Mouse (Mus musculus) stomach, embryonic 15.5 days (tissue): ENCODE results near the gene Tenm2. TPM values are rescaled to one million over a fixed set of nuclear protein-coding genes. Genes with fewer than 3 reads are reported as not detected.

Source experiments
- ATAC-seq: fragments of 200-750 bp; cut with Nextera tagmentation; 2 replicates; pipeline ENCODE4 v1.8.0; 2017; ENCODE audit warnings: low read depth, moderate number of reproducible peaks, moderate TSS enrichment; ENCODE audit not compliant: insufficient read depth, low FRiP score
- H3K27ac ChIP-seq: fragments of 300-500 bp; sonication (generic); 2 replicates; pipeline ENCODE4 v1.5.1; 2015; ENCODE audit warnings: mild to moderate bottlenecking, inconsistent platforms
- H3K27me3 ChIP-seq: fragments of 300-500 bp; sonication (generic); replicated peaks from 2 replicates; pipeline ENCODE4 v1.6.1; 2015; ENCODE audit warnings: inconsistent platforms
- H3K36me3 ChIP-seq: fragments of 300-500 bp; sonication (generic); 2 replicates; pipeline ENCODE4 v1.6.1; 2015; ENCODE audit warnings: inconsistent platforms
- H3K4me1 ChIP-seq: fragments of 300-500 bp; sonication (generic); 2 replicates; pipeline ENCODE4 v1.6.1; 2015; ENCODE audit warnings: inconsistent platforms
- H3K4me2 ChIP-seq: fragments of 300-500 bp; sonication (generic); 2 replicates; pipeline ENCODE4 v1.6.1; 2015; ENCODE audit warnings: mild to moderate bottlenecking, inconsistent platforms
- H3K4me3 ChIP-seq: fragments of 300-500 bp; sonication (generic); replicated peaks from 2 replicates; pipeline ENCODE4 v1.5.1; 2015; ENCODE audit warnings: inconsistent platforms
- H3K9ac ChIP-seq: fragments of 300-500 bp; sonication (generic); 2 replicates; pipeline ENCODE4 v1.6.1; 2015; ENCODE audit warnings: inconsistent platforms
- H3K9me3 ChIP-seq: fragments of 300-500 bp; sonication (generic); 2 replicates; pipeline ENCODE4 v1.6.1; 2016; ENCODE audit warnings: inconsistent platforms
- WGBS: fragments of 180-500 bp; shearing (Covaris S2); methylation state at CpG from one replicate; pipeline ENCODE4 v1.1.7; 2015; 5-methylcytosine and 5-hydroxymethylcytosine counted together
- polyA plus RNA-seq: library from polyadenylated mRNA; unstranded; fragments of >200 nt; fragmentation: Nextera tagmentation; extraction: Ambion mirVana; gene quantifications from 2 replicates; pipeline ENCODE4 v1.2.1, GENCODE M21; 2015

The Tenm2 gene
- polyA plus RNA-seq, 1 experiment from 2014 or later = 1.6 TPM

GRCm38 (mm10) chr11:36152226-36152625, 1083.5 kb downstream of the Tenm2 start:
- ATAC-seq = no peak

DNA sequence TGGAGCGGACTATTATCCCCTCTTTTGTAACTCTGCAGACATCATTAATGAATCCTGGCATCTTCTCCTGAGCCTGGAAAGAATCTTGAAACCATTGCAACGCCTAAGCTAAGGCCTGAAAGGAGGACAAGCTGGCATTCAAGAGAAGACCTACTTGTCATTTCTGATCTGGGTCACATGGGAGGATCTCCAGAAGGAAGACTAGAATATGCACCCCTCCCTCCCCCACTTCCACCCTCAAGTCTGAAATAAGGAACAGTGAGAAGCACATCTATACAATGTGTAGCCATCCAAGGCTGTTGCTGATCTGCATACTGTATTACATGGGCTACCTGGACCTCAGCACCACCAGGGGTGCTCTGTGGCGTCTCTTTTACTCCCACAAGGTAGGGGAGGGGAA, 1086.7 kb downstream of the Tenm2 start:
- Histone ChIP-seq H3K36me3 (no peaks in the 10 kb centered on the region), H3K27ac (no peak overlapping the region), H3K4me3 (no peak overlapping the region), H3K9me3 (no peaks in the 10 kb centered on the region), H3K27me3 (no peaks in the 10 kb centered on the region), H3K4me2 (no peak overlapping the region), H3K9ac (no peak overlapping the region), H3K4me1 (no peaks in the 10 kb centered on the region)
- no peak for ATAC-seq
- WGBS = 81% methylated on average over 3 of the region's 3 CpGs

More at GRCm38 (mm10) chr11:36152226-36152625, 1083.5 kb downstream of the Tenm2 start:
- H3K27ac ChIP-seq = no peak overlapping the region
- 10% methylated on average over 6 of the region's 6 CpGs for WGBS
- H3K4me1 ChIP-seq = no peaks in the 10 kb centered on the region
- H3K4me2 ChIP-seq = no peak overlapping the region
- H3K4me3 ChIP-seq = no peak overlapping the region
- H3K9ac ChIP-seq = no peak overlapping the region
- no peaks in the 10 kb centered on the region for H3K36me3 ChIP-seq
- no peaks in the 10 kb centered on the region for H3K27me3 ChIP-seq
- no peaks in the 10 kb centered on the region for H3K9me3 ChIP-seq

DNA sequence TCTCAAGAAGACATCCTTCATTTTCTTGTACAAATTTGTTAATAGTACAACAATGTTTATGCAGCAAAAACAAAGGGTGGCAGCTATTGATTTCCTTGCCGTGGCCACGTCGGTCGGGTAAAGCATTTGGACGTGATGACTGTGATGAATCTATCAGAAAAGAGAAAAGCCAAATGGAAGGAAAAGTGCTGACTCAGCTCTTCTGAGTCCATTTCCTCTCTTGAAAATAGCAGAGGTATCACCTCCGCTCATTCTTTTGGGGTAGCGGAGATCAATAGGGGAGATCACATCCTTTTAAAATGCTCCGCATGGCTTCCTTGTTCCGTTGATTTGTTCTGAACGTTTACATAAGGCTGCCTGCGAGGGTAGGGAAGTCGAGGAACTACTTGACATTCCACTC, 1090.7 kb downstream of the Tenm2 start:
- no peaks in the 10 kb centered on the region for H3K27me3 ChIP-seq
- no peaks in the 10 kb centered on the region for H3K9me3 ChIP-seq
- no peak overlapping the region for H3K27ac ChIP-seq
- WGBS = 42% methylated on average over 12 of the region's 12 CpGs
- H3K36me3 ChIP-seq = no peaks in the 10 kb centered on the region
- H3K4me2 ChIP-seq = no peak overlapping the region
- no peaks in the 10 kb centered on the region for H3K4me1 ChIP-seq
- H3K4me3 ChIP-seq = no peak overlapping the region
- ATAC-seq = no peak
- no peak overlapping the region for H3K9ac ChIP-seq

DNA sequence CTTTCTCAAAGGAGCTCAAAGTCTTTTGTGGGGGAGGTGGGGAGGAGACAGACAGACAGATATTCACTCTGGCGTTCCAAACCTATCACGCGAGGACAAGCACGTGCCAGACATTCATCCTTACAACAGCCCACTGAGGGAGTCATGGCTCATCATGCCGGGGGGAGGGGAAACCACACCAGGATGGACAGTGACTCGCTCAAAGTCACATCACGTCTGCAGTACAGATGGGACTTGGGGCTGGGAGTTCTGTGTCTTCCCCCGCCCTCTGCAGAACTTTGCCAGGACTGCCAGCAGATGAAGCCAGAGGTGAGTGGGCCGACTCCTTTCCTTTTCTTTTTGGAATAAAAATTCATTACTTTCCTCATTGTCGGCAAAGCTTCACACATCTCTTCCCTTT, 1095.4 kb downstream of the Tenm2 start:
- Histone ChIP-seq H3K4me2 (no peak overlapping the region), H3K9ac (no peak overlapping the region), H3K4me3 (no peak overlapping the region), H3K27me3 (no peaks in the 10 kb centered on the region), H3K27ac (no peak overlapping the region), H3K36me3 (no peaks in the 10 kb centered on the region), H3K9me3 (no peaks in the 10 kb centered on the region), H3K4me1 (no peaks in the 10 kb centered on the region)
- no peak for ATAC-seq
- 87% methylated on average over 10 of the region's 10 CpGs for WGBS

- H3K27ac ChIP-seq = no peak overlapping the region
- no peaks in the 10 kb centered on the region for H3K4me1 ChIP-seq
- H3K36me3 ChIP-seq = no peaks in the 10 kb centered on the region
- H3K9ac ChIP-seq = no peak overlapping the region
- 80% methylated on average over 16 of the region's 16 CpGs for WGBS
- H3K4me3 ChIP-seq = no peak overlapping the region
- H3K27me3 ChIP-seq = no peaks in the 10 kb centered on the region
- no peaks in the 10 kb centered on the region for H3K9me3 ChIP-seq
- H3K4me2 ChIP-seq = no peak overlapping the region
- ATAC-seq = no peak
Measured at GRCm38 (mm10) chr11:36139521-36139920, 1096.2 kb downstream of the Tenm2 start.

- Histone ChIP-seq H3K9ac (no peak overlapping the region), H3K36me3 (no peaks in the 10 kb centered on the region), H3K27me3 (no peaks in the 10 kb centered on the region), H3K4me1 (no peaks in the 10 kb centered on the region), H3K4me2 (no peak overlapping the region), H3K27ac (no peak overlapping the region), H3K4me3 (no peak overlapping the region), H3K9me3 (no peaks in the 10 kb centered on the region)
- ATAC-seq = no peak
- 79% methylated on average over 4 of the region's 4 CpGs for WGBS
Measured at GRCm38 (mm10) chr11:36137840-36138239, 1097.9 kb downstream of the Tenm2 start.

DNA sequence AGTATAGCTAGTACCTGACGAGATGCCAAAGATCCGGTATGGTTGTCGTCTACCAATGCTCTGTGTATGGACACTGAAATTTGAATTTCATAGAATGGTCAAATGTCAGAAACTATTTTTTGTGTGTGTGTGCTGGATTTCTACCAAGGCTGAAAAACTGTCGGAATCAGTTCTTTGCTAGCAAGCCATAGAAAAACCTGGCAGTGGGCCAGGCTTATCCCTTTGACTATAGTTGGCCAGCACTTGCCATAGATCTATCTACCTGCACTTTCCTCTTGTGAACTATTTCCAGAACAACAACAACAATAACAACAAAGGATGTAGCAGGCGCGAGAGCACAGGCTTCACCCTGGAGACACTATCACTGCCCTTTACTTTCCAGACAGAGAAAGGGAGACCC, 1098.5 kb downstream of the Tenm2 start:
- no peak overlapping the region for H3K27ac ChIP-seq
- H3K4me1 ChIP-seq = no peaks in the 10 kb centered on the region
- no peak overlapping the region for H3K4me3 ChIP-seq
- H3K9ac ChIP-seq = no peak overlapping the region
- WGBS = 86% methylated on average over 6 of the region's 6 CpGs
- no peaks in the 10 kb centered on the region for H3K36me3 ChIP-seq
- no peaks in the 10 kb centered on the region for H3K9me3 ChIP-seq
- no peak overlapping the region for H3K4me2 ChIP-seq
- H3K27me3 ChIP-seq = no peaks in the 10 kb centered on the region
- ATAC-seq = no peak

DNA sequence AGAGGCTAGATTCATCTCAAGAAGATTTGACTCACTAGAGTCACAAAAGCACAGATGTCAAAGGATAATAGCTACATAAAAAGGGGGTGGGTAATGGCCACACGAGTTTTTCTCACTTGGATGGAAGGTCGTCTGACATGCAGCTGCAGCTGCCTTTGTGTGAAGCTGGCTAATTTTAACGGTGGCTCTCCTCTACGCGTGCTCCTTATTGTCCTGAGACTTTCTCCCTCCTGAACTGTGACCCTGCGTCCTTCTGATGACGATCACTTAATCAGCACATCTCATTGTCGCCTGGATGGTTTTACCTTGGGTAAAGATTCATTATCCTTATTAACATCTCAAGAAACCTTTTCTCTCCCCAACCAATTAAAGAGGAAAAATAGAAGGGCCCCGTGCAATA, 1101.1 kb downstream of the Tenm2 start:
- Histone ChIP-seq H3K4me2 (no peak overlapping the region), H3K9me3 (no peaks in the 10 kb centered on the region), H3K9ac (no peak overlapping the region), H3K4me1 (no peaks in the 10 kb centered on the region), H3K27me3 (no peaks in the 10 kb centered on the region), H3K36me3 (no peaks in the 10 kb centered on the region), H3K4me3 (no peak overlapping the region), H3K27ac (no peak overlapping the region)
- 67% methylated on average over 9 of the region's 9 CpGs for WGBS
- no peak for ATAC-seq

DNA sequence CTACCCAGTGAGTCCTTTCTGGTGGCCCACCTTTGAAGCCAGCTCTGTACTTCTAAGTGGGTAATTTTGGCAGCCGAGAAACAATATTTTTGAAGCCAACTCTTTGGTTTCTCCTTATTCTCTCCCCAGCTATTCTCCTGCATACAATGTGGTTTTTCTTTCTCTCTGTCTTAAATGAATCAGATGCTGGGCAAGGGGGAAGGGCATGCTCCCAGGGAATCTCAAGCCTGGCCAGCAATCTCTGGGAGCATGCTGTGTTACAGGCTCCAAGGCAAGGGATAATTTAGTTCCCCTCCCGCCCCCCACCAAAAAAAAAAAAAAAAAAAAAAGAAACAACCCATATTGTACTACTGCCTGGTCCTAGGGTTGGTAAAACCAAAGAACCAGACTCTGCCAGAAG, 1112.5 kb downstream of the Tenm2 start:
- H3K9me3 ChIP-seq = no peaks in the 10 kb centered on the region
- H3K27me3 ChIP-seq = no peaks in the 10 kb centered on the region
- no peak overlapping the region for H3K4me2 ChIP-seq
- WGBS = 74% methylated on average over 2 of the region's 2 CpGs
- ATAC-seq = no peak
- H3K9ac ChIP-seq = no peak overlapping the region
- no peaks in the 10 kb centered on the region for H3K4me1 ChIP-seq
- no peaks in the 10 kb centered on the region for H3K36me3 ChIP-seq
- H3K4me3 ChIP-seq = no peak overlapping the region
- H3K27ac ChIP-seq = no peak overlapping the region

- no peaks in the 10 kb centered on the region for H3K4me1 ChIP-seq
- no peak overlapping the region for H3K4me2 ChIP-seq
- no peak for ATAC-seq
- no peak overlapping the region for H3K27ac ChIP-seq
- no peaks in the 10 kb centered on the region for H3K27me3 ChIP-seq
- 56% methylated on average over 8 of the region's 8 CpGs for WGBS
- H3K36me3 ChIP-seq = no peaks in the 10 kb centered on the region
- no peaks in the 10 kb centered on the region for H3K9me3 ChIP-seq
- H3K9ac ChIP-seq = no peak overlapping the region
- H3K4me3 ChIP-seq = no peak overlapping the region
Measured at GRCm38 (mm10) chr11:36121410-36121929, 1114.3 kb downstream of the Tenm2 start.

GRCm38 (mm10) chr11:36120591-36121409, 1115.0 kb downstream of the Tenm2 start:
- no peaks in the 10 kb centered on the region for H3K4me1 ChIP-seq
- no peak overlapping the region for H3K27ac ChIP-seq
- WGBS = 65% methylated on average over 7 of the region's 7 CpGs
- H3K9ac ChIP-seq = no peak overlapping the region
- ATAC-seq = no peak
- no peaks in the 10 kb centered on the region for H3K27me3 ChIP-seq
- no peak overlapping the region for H3K4me3 ChIP-seq
- H3K4me2 ChIP-seq = no peak overlapping the region
- H3K36me3 ChIP-seq = no peaks in the 10 kb centered on the region
- no peaks in the 10 kb centered on the region for H3K9me3 ChIP-seq

DNA sequence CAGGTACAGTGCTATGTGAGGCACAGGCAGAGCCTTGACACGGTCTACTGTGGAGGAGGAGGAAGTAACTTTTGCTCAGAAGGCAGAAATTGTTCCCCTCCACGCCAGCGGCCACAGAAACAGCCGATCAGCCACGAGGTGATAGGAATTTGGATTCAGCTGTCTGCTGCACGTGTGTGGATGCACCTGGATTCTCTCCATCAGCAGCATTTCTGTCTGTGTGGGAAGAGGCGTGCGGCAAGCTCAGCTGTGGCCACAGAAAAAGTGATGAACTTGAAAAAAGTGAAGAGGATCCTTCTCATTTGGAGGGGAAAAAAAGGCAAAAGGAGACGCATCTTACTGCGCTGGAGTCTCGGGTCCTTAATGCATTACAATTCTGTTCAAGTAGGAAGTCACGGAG, 1122.4 kb downstream of the Tenm2 start:
- no peak overlapping the region for H3K9ac ChIP-seq
- 77% methylated on average over 12 of the region's 12 CpGs for WGBS
- no peaks in the 10 kb centered on the region for H3K36me3 ChIP-seq
- no peak overlapping the region for H3K4me3 ChIP-seq
- ATAC-seq = no peak
- no peaks in the 10 kb centered on the region for H3K4me1 ChIP-seq
- no peak overlapping the region for H3K27ac ChIP-seq
- H3K27me3 ChIP-seq = no peaks in the 10 kb centered on the region
- H3K9me3 ChIP-seq = no peaks in the 10 kb centered on the region
- no peak overlapping the region for H3K4me2 ChIP-seq
